Mouse (Mus musculus) liver, embryonic 13.5 days (tissue): ENCODE data around the gene Chit1. TPM values are rescaled to one million over a fixed set of nuclear protein-coding genes. Genes with fewer than 3 reads are reported as not detected.
A peak's percentile ranks its signal among the peaks of the same experiment; 100 is the strongest.

Experiments used
- ATAC-seq: fragments of 200-750 bp; cut with Nextera tagmentation; 2 replicates; pipeline ENCODE4 v1.8.0; 2017; ENCODE audit warnings: low read depth, mild to moderate bottlenecking, moderate number of reproducible peaks, moderate library complexity
- DNase-seq: peaks from one replicate; pipeline ENCODE4 v3.0.0; 2022
- H3K27ac ChIP-seq: fragments of 300-500 bp; sonication (generic); 2 replicates; pipeline ENCODE4 v1.5.1; 2015; ENCODE audit warnings: moderate library complexity, mild to moderate bottlenecking, inconsistent platforms
- H3K27me3 ChIP-seq: fragments of 300-500 bp; sonication (generic); 2 replicates; pipeline ENCODE4 v1.6.1; 2015; ENCODE audit warnings: mild to moderate bottlenecking, inconsistent platforms
- H3K36me3 ChIP-seq: fragments of 300-500 bp; sonication (generic); 2 replicates; pipeline ENCODE4 v1.6.1; 2015; ENCODE audit warnings: mild to moderate bottlenecking, inconsistent platforms
- H3K4me1 ChIP-seq: fragments of 300-500 bp; sonication (generic); replicated peaks from 2 replicates; pipeline ENCODE4 v1.6.1; 2015; ENCODE audit warnings: inconsistent platforms
- H3K4me2 ChIP-seq: fragments of 300-500 bp; sonication (generic); 2 replicates; pipeline ENCODE4 v1.6.1; 2015; ENCODE audit warnings: inconsistent platforms, mild to moderate bottlenecking, moderate library complexity
- H3K4me3 ChIP-seq: fragments of 300-500 bp; sonication (generic); replicated peaks from 2 replicates; pipeline ENCODE4 v1.5.1; 2015; ENCODE audit warnings: mild to moderate bottlenecking, inconsistent platforms
- H3K9ac ChIP-seq: fragments of 300-500 bp; sonication (generic); 2 replicates; pipeline ENCODE4 v1.6.1; 2015; ENCODE audit warnings: mild to moderate bottlenecking, inconsistent platforms
- H3K9me3 ChIP-seq: fragments of 300-500 bp; sonication (generic); replicated peaks from 2 replicates; pipeline ENCODE4 v1.6.1; 2016; ENCODE audit warnings: inconsistent platforms
- WGBS: fragments of 180-500 bp; shearing (Covaris S2); methylation state at CpG from one replicate; pipeline ENCODE4 v1.1.7; 2015; ENCODE audit not compliant: insufficient replicate concordance; 5-methylcytosine and 5-hydroxymethylcytosine counted together
- polyA plus RNA-seq: library from polyadenylated mRNA; unstranded; fragments of >200 nt; fragmentation: Nextera tagmentation; extraction: Ambion mirVana; gene quantifications from 2 replicates; pipeline ENCODE4 v1.2.1, GENCODE M21; 2015

The Chit1 gene
- 0.08 and 0.12 TPM in 2 replicates for polyA plus RNA-seq

GRCm38 (mm10) chr1:134110979-134111378 is at the start of gene Chit1:
Gene Chit1 (plus strand): TSS chr1:134111242.
- Histone ChIP-seq H3K27ac (peak within 1 kb of the TSS; percentile 91), H3K27me3 (peaks cover 28% of the 10 kb centered on the region), H3K4me3 (no peak within 1 kb of the TSS), H3K36me3 (no peaks in the 10 kb centered on the region), H3K4me2 (peak within 1 kb of the TSS; percentile 55), H3K9me3 (no peaks in the 10 kb centered on the region), H3K9ac (peak within 1 kb of the TSS; percentile 49), H3K4me1 (peaks cover 31% of the 10 kb centered on the region)
- DNase-seq (peak; percentile 57), ATAC-seq (peak; percentile 78)
- 58% methylated on average over 4 of the region's 4 CpGs for WGBS

GRCm38 (mm10) chr1:134061915-134062314 is 49.1 kb upstream of the Chit1 start:
- Histone ChIP-seq H3K9me3 (no peaks in the 10 kb centered on the region), H3K27me3 (peaks cover 62% of the 10 kb centered on the region), H3K4me2 (peak overlapping the region; percentile 85), H3K4me3 (no peak overlapping the region; the same call in 1 of the 2 replicates), H3K36me3 (no peaks in the 10 kb centered on the region), H3K4me1 (peaks cover 94% of the 10 kb centered on the region), H3K27ac (no peak overlapping the region), H3K9ac (peak overlapping the region; percentile 76; the same call in 1 of the 2 replicates)
- ATAC-seq, result no peak
- no peak for DNase-seq
- WGBS, result 64% methylated on average over 3 of the region's 3 CpGs

- WGBS, result 29% methylated on average over 11 of the region's 11 CpGs
- Histone ChIP-seq H3K9me3 (no peaks in the 10 kb centered on the region), H3K4me1 (peaks cover 94% of the 10 kb centered on the region), H3K9ac (peak overlapping the region; percentile 61), H3K27me3 (peaks cover 67% of the 10 kb centered on the region), H3K27ac (peak overlapping the region; percentile 82), H3K36me3 (no peaks in the 10 kb centered on the region), H3K4me2 (peak overlapping the region; percentile 62), H3K4me3 (peak overlapping the region; percentile 24)
- DNase-seq, result no peak
- ATAC-seq, result no peak
Measured at GRCm38 (mm10) chr1:134062411-134063085, 48.5 kb upstream of the Chit1 start.

- ATAC-seq (no peak), DNase-seq (no peak)
- H3K4me3 ChIP-seq, result peak overlapping the region; percentile 24
- WGBS, result 5% methylated on average over 33 of the region's 33 CpGs
- peak overlapping the region; percentile 62 for H3K4me2 ChIP-seq
- peaks cover 94% of the 10 kb centered on the region for H3K4me1 ChIP-seq
- H3K9me3 ChIP-seq, result no peaks in the 10 kb centered on the region
- H3K27me3 ChIP-seq, result peaks cover 65% of the 10 kb centered on the region
- H3K36me3 ChIP-seq, result no peaks in the 10 kb centered on the region
- peak overlapping the region; percentile 82 for H3K27ac ChIP-seq
- peak overlapping the region; percentile 61 for H3K9ac ChIP-seq
Measured at GRCm38 (mm10) chr1:134063086-134063772, 47.8 kb upstream of the Chit1 start.

GRCm38 (mm10) chr1:134063773-134064125 is 47.3 kb upstream of the Chit1 start:
- peak overlapping the region; percentile 82 for H3K27ac ChIP-seq
- H3K27me3 ChIP-seq, result peaks cover 64% of the 10 kb centered on the region
- peak overlapping the region; percentile 61 for H3K9ac ChIP-seq
- H3K9me3 ChIP-seq, result no peaks in the 10 kb centered on the region
- WGBS, result 30% methylated on average over 9 of the region's 9 CpGs
- no peaks in the 10 kb centered on the region for H3K36me3 ChIP-seq
- 0 out of 2 replicates have a peak overlapping the region, but pooled peaks have one; percentile 24 for H3K4me3 ChIP-seq
- ATAC-seq, result no peak
- no peak for DNase-seq
- peaks cover 93% of the 10 kb centered on the region for H3K4me1 ChIP-seq
- peak overlapping the region; percentile 62 for H3K4me2 ChIP-seq

GRCm38 (mm10) chr1:134064296-134064831 is 46.7 kb upstream of the Chit1 start:
- Histone ChIP-seq H3K36me3 (no peaks in the 10 kb centered on the region), H3K27ac (peak overlapping the region; percentile 82), H3K4me2 (no peak overlapping the region), H3K9ac (no peak overlapping the region), H3K4me1 (peaks cover 90% of the 10 kb centered on the region), H3K4me3 (no peak overlapping the region), H3K27me3 (peaks cover 64% of the 10 kb centered on the region), H3K9me3 (no peaks in the 10 kb centered on the region)
- ATAC-seq, result no peak
- no peak for DNase-seq
- WGBS, result 87% methylated on average over 2 of the region's 2 CpGs

GRCm38 (mm10) chr1:134065241-134065809 is 45.7 kb upstream of the Chit1 start:
- DNase-seq, result no peak

GRCm38 (mm10) chr1:134066554-134066953 is 44.5 kb upstream of the Chit1 start:
- no peaks in the 10 kb centered on the region for H3K36me3 ChIP-seq
- WGBS, result 55% methylated on average over 3 of the region's 3 CpGs
- peaks cover 91% of the 10 kb centered on the region for H3K4me1 ChIP-seq
- no peaks in the 10 kb centered on the region for H3K9me3 ChIP-seq
- H3K4me3 ChIP-seq, result no peak overlapping the region
- DNase-seq, result no peak
- H3K27me3 ChIP-seq, result peaks cover 60% of the 10 kb centered on the region
- H3K4me2 ChIP-seq, result peak overlapping the region; percentile 19; the same call in 1 of the 2 replicates
- no peak for ATAC-seq
- H3K27ac ChIP-seq, result peak overlapping the region; percentile 54
- H3K9ac ChIP-seq, result 0 out of 2 replicates have a peak overlapping the region, but pooled peaks have one; percentile 15

More at GRCm38 (mm10) chr1:134065241-134065809, 45.7 kb upstream of the Chit1 start:
- Histone ChIP-seq H3K9me3 (no peaks in the 10 kb centered on the region), H3K9ac (0 out of 2 replicates have a peak overlapping the region, but pooled peaks have one; percentile 11), H3K27ac (peak overlapping the region; percentile 82), H3K4me2 (no peak overlapping the region), H3K4me1 (peaks cover 90% of the 10 kb centered on the region), H3K36me3 (no peaks in the 10 kb centered on the region), H3K4me3 (no peak overlapping the region), H3K27me3 (peaks cover 64% of the 10 kb centered on the region)
- WGBS, result 22% methylated on average over 4 of the region's 4 CpGs
- peak; percentile 4; the same call in 1 of the 2 replicates for ATAC-seq

GRCm38 (mm10) chr1:134067143-134067619 is 43.9 kb upstream of the Chit1 start:
- Histone ChIP-seq H3K9me3 (no peaks in the 10 kb centered on the region), H3K27me3 (peaks cover 54% of the 10 kb centered on the region), H3K4me3 (no peak overlapping the region), H3K36me3 (no peaks in the 10 kb centered on the region), H3K27ac (peak overlapping the region; percentile 54; the same call in 1 of the 2 replicates), H3K4me2 (peak overlapping the region; percentile 19; the same call in 1 of the 2 replicates), H3K9ac (peak overlapping the region; percentile 15; the same call in 1 of the 2 replicates), H3K4me1 (peaks cover 91% of the 10 kb centered on the region)
- ATAC-seq (0 out of 2 replicates have a peak, but pooled peaks have one; percentile 11), DNase-seq (no peak)
- WGBS, result 14% methylated on average over 8 of the region's 8 CpGs

GRCm38 (mm10) chr1:134070099-134070669 is 40.9 kb upstream of the Chit1 start:
- ATAC-seq, result no peak

More at GRCm38 (mm10) chr1:134070099-134070669, 40.9 kb upstream of the Chit1 start:
- no peaks in the 10 kb centered on the region for H3K9me3 ChIP-seq
- peak overlapping the region; percentile 7; the same call in 1 of the 2 replicates for H3K4me2 ChIP-seq
- peaks cover 24% of the 10 kb centered on the region for H3K27me3 ChIP-seq
- H3K36me3 ChIP-seq, result peaks cover 12% of the 10 kb centered on the region
- H3K9ac ChIP-seq, result no peak overlapping the region; the same call in none of the 2 replicates
- H3K27ac ChIP-seq, result peak overlapping the region; percentile 100
- no peak for DNase-seq
- WGBS, result 72% methylated on average over 8 of the region's 8 CpGs
- peaks cover 91% of the 10 kb centered on the region for H3K4me1 ChIP-seq
- no peak overlapping the region for H3K4me3 ChIP-seq
